Mouse (Mus musculus): ENCODE data around the gene Neurl1a. TPM values are rescaled to one million over a fixed set of nuclear protein-coding genes. Genes with fewer than 3 reads are reported as not detected.

Gene Neurl1a
- polyA plus RNA-seq, 1 experiment from 2014 or later = 6.4 TPM

Small RNA genes within 50 kb of the gene (microRNA-seq; reads per million reads assigned to microRNA genes)
- not detected for gene Mir6995

Other genes starting within 250 kb of the Neurl1a start
- 24.3 and 28.3 TPM in 2 replicates for gene Ina, start 164.1 kb upstream of the Neurl1a start, polyA plus RNA-seq (2016; fragmentation: Nextera tagmentation; extraction: Ambion mirVana)
- gene Nt5c2, start 163.7 kb upstream of the Neurl1a start, polyA plus RNA-seq (2016; fragmentation: Nextera tagmentation; extraction: Ambion mirVana) = 73.7 and 74.1 TPM in 2 replicates
- 36.1 and 36.5 TPM in 2 replicates for gene Pcgf6, start 127.9 kb upstream of the Neurl1a start, polyA plus RNA-seq (2016; fragmentation: Nextera tagmentation; extraction: Ambion mirVana)
- gene Taf5, start 111.1 kb upstream of the Neurl1a start, polyA plus RNA-seq (2016; fragmentation: Nextera tagmentation; extraction: Ambion mirVana) = 7.2 and 7.5 TPM in 2 replicates
- gene Usmg5, start 88.2 kb upstream of the Neurl1a start, polyA plus RNA-seq (2016; fragmentation: Nextera tagmentation; extraction: Ambion mirVana) = 1,163 and 1,191 TPM in 2 replicates
- 14.6 TPM in 2 replicates for gene Pdcd11, start 88.1 kb upstream of the Neurl1a start, polyA plus RNA-seq (2016; fragmentation: Nextera tagmentation; extraction: Ambion mirVana)
- 2.8 TPM in 2 replicates for gene Calhm2, start 40.5 kb upstream of the Neurl1a start, polyA plus RNA-seq (2016; fragmentation: Nextera tagmentation; extraction: Ambion mirVana)
- not detected in 2 replicates for gene Calhm1, start 34.6 kb upstream of the Neurl1a start, polyA plus RNA-seq (2016; fragmentation: Nextera tagmentation; extraction: Ambion mirVana)
- not detected in 2 replicates for gene Calhm3, start 21.1 kb upstream of the Neurl1a start, polyA plus RNA-seq (2016; fragmentation: Nextera tagmentation; extraction: Ambion mirVana)